In the genomic region with DNA sequence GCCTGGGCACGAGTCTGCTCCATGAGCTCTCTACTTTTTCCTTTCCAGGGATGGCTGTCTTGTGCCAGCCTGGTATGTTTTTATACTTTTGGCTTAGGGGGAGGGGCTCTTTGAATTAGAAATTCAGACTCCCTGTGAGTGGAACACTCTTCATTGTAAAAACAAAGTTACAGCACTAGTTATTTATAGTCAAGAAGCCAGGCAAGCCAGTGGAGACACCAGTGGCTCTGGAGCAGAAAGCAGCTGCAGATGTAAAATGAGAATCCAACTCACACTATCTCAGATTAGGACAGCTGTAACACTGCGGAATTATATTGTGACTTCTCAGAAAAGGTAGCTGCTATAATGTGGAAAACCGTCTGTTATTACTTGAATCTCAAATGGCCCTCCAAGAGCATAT, we compare ENCODE assay signal across 11 mouse cellular contexts.
"Had no signal": no experiment of that assay in that cellular context is flagged by ENCODE, and none has a peak within 500 bp of the region (broad histone marks: within the 10 kb centered on the region; RNA-seq: fewer than 3 reads in every experiment).

No protein-coding gene starts in this region.

- H3K36me3 ChIP-seq: neural tube, embryonic 13.5 days; stomach, embryonic 15.5 days had no signal

- H3K4me1 ChIP-seq: neural tube, embryonic 13.5 days; stomach, embryonic 15.5 days had no signal

- H3K27me3 ChIP-seq: neural tube, embryonic 13.5 days; stomach, embryonic 15.5 days had no signal

- DNase-seq: kidney, adult 8-10 months; kidney, postnatal 10 days; left cerebral cortex, postnatal 4 days; lung, adult 18-20 months; midbrain, embryonic 14.5 days; right cerebral cortex, postnatal 14 days; thymus, adult 2 months; thymus, postnatal 25 days had no signal

- H3K4me3 ChIP-seq: neural tube, embryonic 13.5 days; stomach, embryonic 15.5 days had no signal

- H3K9ac ChIP-seq: liver, embryonic 14.5 days; neural tube, embryonic 13.5 days; stomach, embryonic 15.5 days had no signal

- H3K4me2 ChIP-seq: neural tube, embryonic 13.5 days; stomach, embryonic 15.5 days had no signal

- H3K9me3 ChIP-seq: neural tube, embryonic 13.5 days; stomach, embryonic 15.5 days had no signal

- H3K27ac ChIP-seq: liver, embryonic 14.5 days; neural tube, embryonic 13.5 days; stomach, embryonic 15.5 days had no signal
